In genomic region chr12:56459508-56460119, GRCm38 (mm10) we compare ENCODE assay signal across 11 mouse cellular contexts.
A peak's percentile ranks its signal among the peaks of the same experiment; 100 is the strongest.
DNase-seq lines count a peak whose midpoint lies in the region; ATAC-seq and TF ChIP-seq lines count a peak whose summit lies in the region.
"Had no signal": no experiment of that assay in that cellular context is flagged by ENCODE, and none has a peak within 500 bp of the region (broad histone marks: within the 10 kb centered on the region; RNA-seq: fewer than 3 reads in every experiment).

No protein-coding gene starts in this region.

- no peak for DNase-seq in stomach, postnatal 0 days (ENCODE audit: low spot score)
- DNase-seq in forebrain, embryonic 14.5 days (ENCODE audit: low spot score) = peak; percentile 63
- DNase-seq in limb, embryonic 14.5 days (ENCODE audit: low spot score) = no peak
- no peak for DNase-seq in ovary, postnatal 10 days (ENCODE audit: low spot score)
- DNase-seq in left cerebral cortex, postnatal 14 days (ENCODE audit: low spot score in 2 of 2) = no peak
- no peak for DNase-seq in kidney, adult 18-20 months
- DNase-seq: cerebellum, adult 11-12 months; lung, postnatal 14 days; spleen, adult 18-20 months had no signal

- 8% methylated on average over 10 of the region's 10 CpGs for WGBS in stomach, embryonic 14.5 days
- WGBS in stomach, postnatal 0 days = 10% methylated on average over 10 of the region's 10 CpGs
- 0% methylated on average over 10 of the region's 10 CpGs for WGBS in forebrain, embryonic 14.5 days
- WGBS in limb, embryonic 14.5 days = 5% methylated on average over 10 of the region's 10 CpGs

- no peak overlapping the region for H3K4me3 ChIP-seq in stomach, embryonic 14.5 days (ENCODE audit: low read depth, low read length)
- H3K4me3 ChIP-seq in stomach, postnatal 0 days (ENCODE audit: low read depth, low read length) = no peak overlapping the region
- no peak overlapping the region for H3K4me3 ChIP-seq in forebrain, embryonic 14.5 days (ENCODE audit: low read depth, low read length)
- no peak overlapping the region for H3K4me3 ChIP-seq in limb, embryonic 14.5 days (replicated peaks; ENCODE audit: low read length)

- no peaks in the 10 kb centered on the region for H3K36me3 ChIP-seq in stomach, embryonic 14.5 days (ENCODE audit: control insufficient read depth, insufficient read depth, low read length)
- no peaks in the 10 kb centered on the region for H3K36me3 ChIP-seq in stomach, postnatal 0 days (ENCODE audit: control insufficient read depth, insufficient read depth, low read length)
- no peaks in the 10 kb centered on the region for H3K36me3 ChIP-seq in forebrain, embryonic 14.5 days (ENCODE audit: control insufficient read depth, insufficient read depth, low read length)
- no peaks in the 10 kb centered on the region for H3K36me3 ChIP-seq in limb, embryonic 14.5 days (ENCODE audit: control insufficient read depth, insufficient read depth, low read length)

- no peak for TF ChIP-seq CTCF in stomach, postnatal 0 days (IDR thresholded peaks at IDR 0.05; ENCODE audit: low read depth)

- no peaks in the 10 kb centered on the region for H3K27me3 ChIP-seq in stomach, embryonic 14.5 days (ENCODE audit: control insufficient read depth, insufficient read depth, low read length)
- no peaks in the 10 kb centered on the region for H3K27me3 ChIP-seq in stomach, postnatal 0 days (ENCODE audit: control insufficient read depth, insufficient read depth, low read length)
- H3K27me3 ChIP-seq in forebrain, embryonic 14.5 days (replicated peaks; ENCODE audit: control insufficient read depth, insufficient read depth, low read length) = peaks cover 80% of the 10 kb centered on the region
- 0 out of 2 replicates have a peak, but pooled peaks cover 12% of the 10 kb centered on the region for H3K27me3 ChIP-seq in limb, embryonic 14.5 days (ENCODE audit: control insufficient read depth, insufficient read depth, low read length)

- H3K9me3 ChIP-seq in stomach, embryonic 14.5 days (ENCODE audit: control insufficient read depth, low read depth, low read length) = no peaks in the 10 kb centered on the region
- H3K9me3 ChIP-seq in stomach, postnatal 0 days (ENCODE audit: control insufficient read depth, low read length) = no peaks in the 10 kb centered on the region
- H3K9me3 ChIP-seq in forebrain, embryonic 14.5 days (replicated peaks; ENCODE audit: control insufficient read depth, low read length) = no peaks in the 10 kb centered on the region
- H3K9me3 ChIP-seq in limb, embryonic 14.5 days (ENCODE audit: control insufficient read depth, low read length) = no peaks in the 10 kb centered on the region

- no peaks in the 10 kb centered on the region for H3K4me1 ChIP-seq in stomach, embryonic 14.5 days (ENCODE audit: control insufficient read depth, insufficient read depth, low read length)
- no peaks in the 10 kb centered on the region for H3K4me1 ChIP-seq in stomach, postnatal 0 days (replicated peaks; ENCODE audit: control insufficient read depth, insufficient read depth)
- H3K4me1 ChIP-seq in forebrain, embryonic 14.5 days (ENCODE audit: control insufficient read depth, insufficient read depth, low read length) = peaks cover 4% of the 10 kb centered on the region; the same call in 1 of the 2 replicates
- H3K4me1 ChIP-seq in limb, embryonic 14.5 days (ENCODE audit: control insufficient read depth, insufficient read depth, low read length) = peaks cover 3% of the 10 kb centered on the region; the same call in 1 of the 2 replicates

- H3K9ac ChIP-seq in stomach, embryonic 14.5 days (replicated peaks; ENCODE audit: low read depth, low read length) = no peak overlapping the region
- H3K9ac ChIP-seq in stomach, postnatal 0 days (ENCODE audit: low read length) = no peak overlapping the region
- H3K9ac ChIP-seq in forebrain, embryonic 14.5 days (ENCODE audit: low read length) = no peak overlapping the region
- H3K9ac ChIP-seq in limb, embryonic 14.5 days (ENCODE audit: low read depth, low read length, severe bottlenecking) = no peak overlapping the region

- TF ChIP-seq EP300 in stomach, postnatal 0 days (optimal IDR thresholded peaks at IDR 0.05) = no peak

- no peak for ATAC-seq in stomach, embryonic 14.5 days (ENCODE audit: insufficient number of reproducible peaks, insufficient read depth, low FRiP score, low read depth)
- no peak for ATAC-seq in stomach, postnatal 0 days (ENCODE audit: low FRiP score, low TSS enrichment)
- ATAC-seq in forebrain, embryonic 14.5 days = peak; percentile 25
- ATAC-seq in limb, embryonic 14.5 days (ENCODE audit: low FRiP score, low read depth) = no peak
- ATAC-seq: inflammation-experienced regulatory T-cells, adult 6 months had no signal

- H3K27ac ChIP-seq in stomach, embryonic 14.5 days (ENCODE audit: low read length) = no peak overlapping the region
- H3K27ac ChIP-seq in stomach, postnatal 0 days (replicated peaks) = no peak overlapping the region
- H3K27ac ChIP-seq in forebrain, embryonic 14.5 days (ENCODE audit: low read depth, low read length) = no peak overlapping the region
- H3K27ac ChIP-seq in limb, embryonic 14.5 days (replicated peaks; ENCODE audit: low read depth, low read length) = no peak overlapping the region

- peak overlapping the region; percentile 25 for H3K4me2 ChIP-seq in stomach, embryonic 14.5 days (replicated peaks; ENCODE audit: low read depth, low read length)
- no peak overlapping the region for H3K4me2 ChIP-seq in stomach, postnatal 0 days (replicated peaks; ENCODE audit: low read depth)
- H3K4me2 ChIP-seq in forebrain, embryonic 14.5 days (ENCODE audit: low read length) = no peak overlapping the region
- H3K4me2 ChIP-seq in limb, embryonic 14.5 days (replicated peaks; ENCODE audit: low read depth, low read length, severe bottlenecking) = 0 out of 2 replicates have a peak overlapping the region, but pooled peaks have one; percentile 18

- intact Hi-C loops in left cerebral cortex, postnatal 14 days (cut with DNase I) = loop anchor here (5.0 to 10.0 kb wide), 2 partner anchors 238 to 1085 kb away; partner anchors contain the start of gene Foxa1

- TF ChIP-seq POLR2A in limb, embryonic 14.5 days (IDR thresholded peaks at IDR 0.05; ENCODE audit: borderline replicate concordance, extremely low read depth, insufficient read depth, insufficient read length) = no peak

Comparison
In these comparisons a context has a peak if more than half of its experiments do, and no peak if none do; other contexts are left out.
1. H3K4me2 ChIP-seq: peak in stomach, embryonic 14.5 days (single experiment) and limb, embryonic 14.5 days (single experiment); none in stomach, postnatal 0 days (single experiment) and forebrain, embryonic 14.5 days (single experiment).